Mouse (Mus musculus) layer of hippocampus, adult 9-10 months (tissue): ENCODE data around the gene Mkrn3.

Experiments used
- DNase-seq: peaks from one replicate; pipeline ENCODE4 v3.0.0; 2022; ENCODE audit warnings: low spot score

Gene Mkrn3

DNA sequence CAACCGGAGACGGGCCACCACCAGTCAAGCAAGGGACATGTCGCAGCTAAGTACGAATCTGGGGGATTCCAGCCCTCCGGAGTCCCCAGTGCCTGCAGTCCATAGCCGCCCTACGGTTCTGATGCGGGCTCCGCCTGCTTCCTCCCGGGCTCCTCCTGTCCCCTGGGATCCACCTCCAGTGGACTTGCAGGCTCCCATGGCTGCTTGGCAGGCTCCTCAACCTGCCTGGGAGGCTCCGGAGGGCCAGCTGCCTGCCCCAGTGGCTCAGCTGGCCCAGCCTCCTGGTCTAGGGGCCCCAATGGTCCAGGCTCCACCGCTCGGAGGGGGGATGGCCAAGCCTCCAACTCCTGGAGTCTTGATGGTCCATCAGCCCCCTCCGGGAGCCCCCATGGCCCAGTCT lies 42.6 kb downstream of the Mkrn3 start:
- DNase-seq: no peak

- DNase-seq: no peak
These were observed 43.2 kb downstream of the Mkrn3 start, which contains the start of gene Magel2 for GRCm38 (mm10) chr7:62376510-62377304. TSS of gene Magel2 (plus strand) at chr7:62377010.

- DNase-seq: no peak
These were observed 44.3 kb downstream of the Mkrn3 start for GRCm38 (mm10) chr7:62375658-62376057.
